Mouse (Mus musculus) adipocyte (in vitro differentiated cells): ENCODE data around the gene Aarsd1.
A peak's percentile ranks its signal among the peaks of the same experiment; 100 is the strongest.
"Not testable (repeated sequence)": the region's sequence is repeated elsewhere in the genome, so short reads cannot be mapped to it uniquely, and the experiment has no call there.

Experiments
- DNase-seq: peaks from one replicate; pipeline ENCODE4 v3.0.0-alpha.2; 2016; ENCODE audit warnings: low spot score

Aarsd1 gene

DNA sequence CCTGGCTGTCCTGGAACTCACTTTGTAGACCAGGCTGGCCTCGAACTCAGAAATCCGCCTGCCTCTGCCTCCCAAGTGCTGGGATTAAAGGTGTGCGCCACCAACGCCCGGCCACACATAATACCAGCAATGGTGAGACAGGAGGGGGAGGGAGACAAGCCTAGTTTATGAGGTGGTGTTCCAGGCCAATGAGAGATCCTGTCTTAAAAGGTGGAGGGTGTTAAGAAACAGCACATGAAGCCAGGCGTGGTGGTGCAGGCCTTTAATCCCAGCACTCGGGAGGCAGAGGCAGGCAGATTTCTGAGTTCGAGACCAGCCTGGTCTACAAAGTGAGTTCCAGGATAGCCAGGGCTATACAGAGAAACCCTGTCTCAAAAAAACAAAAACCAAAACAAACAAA, 39.2 kb downstream of the Aarsd1 start:
- not testable (repeated sequence) for DNase-seq

DNA sequence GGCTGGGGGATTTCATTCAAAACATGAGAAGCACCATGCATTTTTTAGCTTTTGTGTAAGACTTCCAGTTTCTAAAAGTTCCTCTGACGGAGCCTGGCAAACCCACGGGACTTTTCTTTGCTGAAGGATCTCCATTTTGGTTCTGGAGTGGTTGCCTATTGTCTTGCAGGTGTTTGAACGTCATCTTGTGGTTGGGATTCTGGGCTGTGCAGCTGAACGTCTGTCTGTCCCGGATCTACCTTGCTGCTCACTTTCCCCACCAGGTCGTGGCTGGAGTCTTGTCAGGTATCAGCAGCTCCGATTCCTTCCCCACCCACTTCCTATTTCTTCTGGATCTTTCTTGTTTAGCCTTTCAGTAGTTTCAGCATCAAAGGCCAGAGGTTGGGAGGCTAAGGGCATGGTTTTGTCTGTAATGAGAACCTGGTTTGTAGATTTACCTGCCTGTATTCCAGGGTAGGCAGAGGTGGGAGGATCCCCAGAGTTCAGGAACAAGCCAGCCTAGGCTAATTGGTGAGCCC, 42.9 kb downstream of the Aarsd1 start:
- no peak for DNase-seq

DNA sequence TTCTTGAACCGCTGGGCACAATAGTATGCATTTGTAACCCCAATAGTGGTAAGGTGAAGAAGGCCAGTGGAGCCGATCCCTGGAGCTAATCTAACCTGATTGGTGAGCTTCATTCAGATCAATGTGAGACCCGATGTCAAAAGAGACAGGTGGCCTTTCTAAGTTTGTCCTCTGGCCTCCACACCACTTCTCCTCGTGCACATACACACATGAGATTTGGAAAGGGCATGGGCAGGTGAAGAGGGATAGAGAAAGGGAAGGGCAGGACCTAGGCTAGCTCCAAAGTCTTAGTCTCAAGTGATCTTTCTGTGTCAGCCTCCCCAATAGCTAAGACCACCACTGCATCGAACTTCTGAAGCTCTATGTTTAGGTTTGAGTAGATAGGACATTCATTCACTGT, 47.3 kb downstream of the Aarsd1 start:
- no peak for DNase-seq

DNA sequence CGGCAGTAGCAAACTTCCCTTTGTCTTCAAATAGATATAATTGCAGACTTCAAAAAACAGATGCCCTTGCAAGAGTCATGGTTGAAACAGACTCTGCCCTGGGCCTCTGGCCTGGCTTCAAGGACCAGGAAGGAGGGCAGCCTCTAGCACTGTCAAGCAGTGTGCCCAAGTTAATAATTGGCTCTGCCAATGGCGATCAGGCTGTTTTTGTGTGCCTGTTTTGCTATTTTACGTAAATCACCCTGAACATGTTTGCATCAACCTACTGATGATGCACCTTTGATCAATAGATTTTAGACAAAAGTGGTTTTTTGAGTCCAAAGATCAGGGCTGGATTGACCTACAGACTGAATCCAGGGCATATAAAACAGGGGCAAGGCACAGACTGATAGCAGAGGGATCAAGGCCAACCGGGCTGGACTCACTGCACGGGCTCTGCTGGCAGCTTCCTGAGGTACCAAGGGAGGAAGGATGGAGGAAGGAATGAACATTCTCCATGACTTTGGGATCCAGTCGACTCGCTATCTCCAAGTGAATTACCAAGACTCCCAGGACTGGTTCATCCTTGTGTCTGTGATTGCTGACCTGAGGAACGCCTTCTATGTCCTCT, 50.0 kb downstream of the Aarsd1 start, which contains the start of gene G6pc:
Gene G6pc (plus strand): TSS at position 236 of the 610 bp plus-strand sequence.
- no peak for DNase-seq

DNA sequence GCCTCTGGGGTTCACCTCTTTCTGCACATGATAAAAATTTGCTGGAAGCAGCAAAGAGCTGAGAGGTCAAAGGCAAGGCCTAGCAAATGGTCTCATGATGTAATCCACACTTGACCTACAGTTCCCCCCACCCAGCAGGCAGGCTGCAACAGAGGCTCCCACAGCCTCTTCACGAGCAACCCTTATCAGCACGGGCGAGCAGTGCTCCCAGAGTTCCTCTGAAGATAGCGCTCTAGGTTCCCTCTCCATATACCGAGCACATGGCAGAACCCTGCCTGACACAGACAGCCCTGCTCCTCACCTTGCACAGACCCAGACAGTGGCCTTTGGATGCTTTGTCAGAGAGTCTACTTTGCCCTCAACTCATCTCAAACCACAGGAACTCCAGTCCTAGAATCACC, 52.9 kb downstream of the Aarsd1 start:
- DNase-seq: peak; percentile 66

DNA sequence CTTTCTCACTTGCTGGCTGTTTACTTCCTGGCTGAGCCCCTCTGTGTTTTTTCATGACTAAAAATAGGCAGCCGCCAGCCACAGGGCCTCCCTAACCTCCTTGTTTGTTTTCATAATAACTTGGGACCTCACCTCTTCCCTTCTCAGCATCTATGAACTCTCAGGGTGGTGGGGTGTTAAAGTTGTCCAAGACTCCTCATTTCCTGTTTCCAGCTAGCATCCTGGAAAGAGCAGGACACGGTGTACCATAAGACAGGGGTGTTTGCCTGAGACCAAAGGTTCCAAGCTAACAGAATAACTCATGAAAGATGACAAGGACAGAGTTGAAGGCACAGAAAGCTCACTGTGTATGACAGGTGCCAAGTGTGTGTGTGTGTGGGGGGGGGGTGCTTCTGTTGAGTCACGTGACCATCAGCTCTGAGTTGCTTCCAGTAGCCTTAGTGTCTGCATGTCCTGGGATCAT, 56.7 kb downstream of the Aarsd1 start:
- peak; percentile 85 for DNase-seq

DNA sequence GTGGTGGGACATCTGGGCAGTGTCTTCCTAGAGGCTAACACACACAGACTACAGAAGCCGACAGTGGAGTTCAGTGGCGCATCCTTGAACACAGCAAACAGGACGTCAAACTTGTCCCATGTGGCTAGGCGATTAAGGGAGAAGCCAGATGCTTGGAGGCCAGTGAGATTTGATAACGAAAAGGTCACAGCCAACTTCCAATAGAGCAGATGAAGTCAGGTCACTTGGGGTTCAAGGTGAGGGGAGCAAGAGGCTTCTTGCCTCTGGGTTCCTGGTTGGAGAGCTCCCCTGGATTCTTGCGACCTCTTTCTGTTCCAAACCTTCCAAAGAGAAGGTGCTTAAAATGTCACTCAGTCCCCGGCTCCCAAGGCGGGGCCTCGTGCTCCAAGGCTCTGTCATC, 57.6 kb downstream of the Aarsd1 start:
- DNase-seq: no peak

DNA sequence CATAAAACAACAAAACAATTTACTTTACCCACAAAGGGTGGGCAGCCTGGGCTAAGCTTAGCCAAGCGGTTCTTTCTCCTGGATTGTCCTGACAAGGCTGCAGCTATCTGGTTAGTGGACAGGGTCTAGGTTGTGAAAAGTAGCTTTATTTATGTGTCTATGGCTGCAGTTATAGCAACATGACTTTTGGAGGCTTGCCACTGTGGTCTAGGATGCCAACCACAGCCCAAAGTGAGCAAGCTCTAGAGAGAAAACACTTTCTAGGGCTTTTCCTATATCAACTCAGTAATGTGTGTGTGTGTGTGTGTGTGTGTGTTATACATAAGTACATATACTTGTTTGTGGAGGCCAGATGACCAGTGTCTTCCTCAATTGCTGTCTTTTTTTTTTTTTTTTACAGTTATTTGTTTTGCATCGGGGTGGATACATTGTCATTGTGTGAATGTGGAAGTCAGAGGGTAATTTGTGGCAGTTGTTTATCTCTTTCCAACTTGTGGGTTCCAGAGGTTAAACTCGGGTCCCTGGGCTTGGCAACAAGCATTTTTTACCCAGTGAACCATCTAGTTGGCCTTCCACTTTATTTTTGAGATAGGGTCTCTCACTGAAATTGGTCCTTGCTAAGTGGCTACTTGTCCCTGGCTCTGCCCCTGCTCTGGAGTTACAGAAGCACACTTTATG, 59.8 kb downstream of the Aarsd1 start:
- DNase-seq: peak; percentile 86
